Mouse (Mus musculus): Measurements from ENCODE around the gene Nrp1. TPM values are rescaled to one million over a fixed set of nuclear protein-coding genes. Genes with fewer than 3 reads are reported as not detected.

Gene Nrp1
- total and polyA plus RNA-seq, 3 experiments = 7.3 to 14.7 (median 11.9) TPM

DNA sequence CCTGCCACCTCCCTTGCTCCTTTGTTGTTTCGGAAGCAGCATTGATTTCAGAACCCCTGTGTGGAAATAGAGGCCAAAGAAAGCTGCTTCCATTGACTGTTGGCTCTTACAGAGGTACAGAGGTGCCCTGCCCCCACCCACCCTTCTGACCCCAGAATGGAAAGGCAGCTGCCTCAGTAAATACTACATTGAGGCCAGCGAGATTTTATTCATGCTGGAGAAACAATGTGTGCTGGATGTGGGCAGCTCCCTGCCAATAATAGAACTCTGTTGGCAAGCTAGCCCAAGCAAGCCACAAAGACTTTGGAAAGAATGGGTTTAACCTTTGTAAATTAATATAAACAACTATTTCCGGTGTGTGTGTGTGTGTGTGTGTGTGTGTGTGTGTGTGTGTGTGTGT is 24.8 kb downstream of the Nrp1 start:
- in situ Hi-C loops (cut with MboI; ENCODE audit: low pct_ligation_motif_present, low pct_unique_long_range_greater_than_20kb, low sequenced_read_pairs) = no loop called here
- H3K4me2 ChIP-seq (ENCODE audit: insufficient read depth, low read depth, poor library complexity, severe bottlenecking) = no peak overlapping the region
- no peak for DNase-seq (ENCODE audit: extremely low read depth)
- TF ChIP-seq SMC3 (IDR thresholded peaks at IDR 0.05; ENCODE audit: low read depth, low read length) (no peak), ZC3H11A (IDR thresholded peaks at IDR 0.05; ENCODE audit: low read depth, low read length) (no peak), IRF4 (IDR thresholded peaks at IDR 0.05; ENCODE audit: low read depth, low read length) (no peak), USF1 (IDR thresholded peaks at IDR 0.05; ENCODE audit: low read depth, low read length) (no peak), POLR2AphosphoS2 (IDR thresholded peaks at IDR 0.05; ENCODE audit: low read depth, low read length) (no peak), ZMIZ1 (IDR thresholded peaks at IDR 0.05; ENCODE audit: low read depth, low read length) (no peak), MEF2A (IDR thresholded peaks at IDR 0.05; ENCODE audit: borderline replicate concordance, low read depth, low read length) (no peak), BHLHE40 (IDR thresholded peaks at IDR 0.05; ENCODE audit: low read depth, low read length) (no peak), ZKSCAN1 (IDR thresholded peaks at IDR 0.05; ENCODE audit: borderline replicate concordance, low read depth, low read length) (no peak), HCFC1 (IDR thresholded peaks at IDR 0.05; ENCODE audit: low read depth, low read length) (no peak), RCOR1 (conservative IDR thresholded peaks at IDR 0.05; ENCODE audit: low read depth, low read length) (no peak), ZNF384 (IDR thresholded peaks at IDR 0.05; ENCODE audit: low read depth, low read length) (no peak)
- H3K79me2 ChIP-seq (replicated peaks; ENCODE audit: control insufficient read depth, extremely low read depth, insufficient read depth, poor library complexity, severe bottlenecking) = no peaks in the 10 kb centered on the region
- H3K36me3 ChIP-seq (replicated peaks in 1 of 2; ENCODE audit: control insufficient read depth in 1 of 2, insufficient read depth in 1 of 2, low read length in 1 of 2) = peaks cover 0 to 3% of the 10 kb centered on the region in 2 experiments
- peaks cover 0 to 1% of the 10 kb centered on the region in 2 experiments; a peak in 2 of 4 replicates for H3K4me1 ChIP-seq (ENCODE audit: control insufficient read depth in 1 of 2, insufficient read depth in 2 of 2)
- dilution Hi-C loops (cut with MboI; ENCODE audit: extremely low pct_ligation_motif_present, extremely low pct_unique_long_range_greater_than_20kb, low sequenced_read_pairs) = no loop called here
- no peaks in the 10 kb centered on the region for H3K9me3 ChIP-seq (replicated peaks; ENCODE audit: low read length)
- no peak overlapping the region for H3K4me3 ChIP-seq (replicated peaks in 1 of 3; ENCODE audit: low read depth in 2 of 3, low read length in 2 of 3, poor library complexity in 1 of 3)
- H3K27ac ChIP-seq (ENCODE audit: insufficient read depth, low read depth) = no peak overlapping the region
- no peaks in the 10 kb centered on the region for H3K27me3 ChIP-seq (replicated peaks)
- no peak overlapping the region for H3K9ac ChIP-seq (ENCODE audit: insufficient read depth, low read depth)

DNA sequence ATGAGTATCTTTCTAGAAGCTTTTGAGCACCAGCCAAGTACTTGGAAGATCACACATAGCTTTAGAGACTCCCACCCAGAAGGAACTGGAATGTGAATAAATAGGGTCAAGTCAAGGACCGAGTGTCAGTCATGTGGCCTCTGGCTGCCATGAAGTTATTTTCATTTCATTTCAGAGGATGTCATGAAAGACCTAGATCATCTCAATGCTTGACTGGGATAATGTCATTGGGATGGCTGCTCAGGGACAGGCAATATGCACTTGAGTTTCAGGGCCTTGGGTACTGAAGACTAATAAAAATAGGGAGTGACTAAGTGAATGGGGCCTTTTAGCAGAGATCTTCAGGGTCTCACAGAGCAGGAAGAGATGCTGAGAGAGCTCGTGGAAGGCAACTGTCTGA is 26.0 kb downstream of the Nrp1 start:
- Histone ChIP-seq H3K9me3 (replicated peaks; ENCODE audit: low read length) (no peaks in the 10 kb centered on the region), H3K79me2 (replicated peaks; ENCODE audit: control insufficient read depth, extremely low read depth, insufficient read depth, poor library complexity, severe bottlenecking) (no peaks in the 10 kb centered on the region), H3K27ac (ENCODE audit: insufficient read depth, low read depth) (no peak overlapping the region), H3K4me2 (ENCODE audit: insufficient read depth, low read depth, poor library complexity, severe bottlenecking) (no peak overlapping the region), H3K36me3 (replicated peaks in 1 of 2; ENCODE audit: control insufficient read depth in 1 of 2, insufficient read depth in 1 of 2, low read length in 1 of 2) (peaks cover 0 to 3% of the 10 kb centered on the region in 2 experiments), H3K4me1 (ENCODE audit: control insufficient read depth in 1 of 2, insufficient read depth in 2 of 2) (no peaks in the 10 kb centered on the region), H3K4me3 (replicated peaks in 1 of 3; ENCODE audit: low read depth in 2 of 3, low read length in 2 of 3, poor library complexity in 1 of 3) (no peak overlapping the region), H3K27me3 (replicated peaks) (no peaks in the 10 kb centered on the region), H3K9ac (ENCODE audit: insufficient read depth, low read depth) (no peak overlapping the region)
- in situ Hi-C loops (cut with MboI; ENCODE audit: low pct_ligation_motif_present, low pct_unique_long_range_greater_than_20kb, low sequenced_read_pairs) (no loop called here), dilution Hi-C loops (cut with MboI; ENCODE audit: extremely low pct_ligation_motif_present, extremely low pct_unique_long_range_greater_than_20kb, low sequenced_read_pairs) (no loop called here)
- no peak for DNase-seq (ENCODE audit: extremely low read depth)
- TF ChIP-seq MXI1 (IDR thresholded peaks at IDR 0.05; ENCODE audit: low read depth, low read length) (no peak), HCFC1 (IDR thresholded peaks at IDR 0.05; ENCODE audit: low read depth, low read length) (no peak), POLR2A (IDR thresholded peaks at IDR 0.05; ENCODE audit: low read depth, low read length) (no peak), MAZ (IDR thresholded peaks at IDR 0.05; ENCODE audit: low read depth, low read length) (no peak), CHD2 (IDR thresholded peaks at IDR 0.05; ENCODE audit: low read length) (no peak), UBTF (IDR thresholded peaks at IDR 0.05; ENCODE audit: low read depth, low read length) (no peak), SMC3 (IDR thresholded peaks at IDR 0.05; ENCODE audit: low read depth, low read length) (no peak), MAFK (IDR thresholded peaks at IDR 0.05; ENCODE audit: insufficient replicate concordance, low read length) (no peak), BHLHE40 (IDR thresholded peaks at IDR 0.05; ENCODE audit: low read depth, low read length) (no peak), E2F4 (IDR thresholded peaks at IDR 0.05; ENCODE audit: insufficient replicate concordance, low read depth, low read length) (no peak), JUND (conservative IDR thresholded peaks at IDR 0.05; ENCODE audit: low read depth, low read length) (no peak), GABPA (IDR thresholded peaks at IDR 0.05; ENCODE audit: insufficient replicate concordance, low read depth, low read length) (no peak), USF2 (conservative IDR thresholded peaks at IDR 0.05; ENCODE audit: low read depth, low read length) (no peak), CHD1 (IDR thresholded peaks at IDR 0.05; ENCODE audit: low read depth, low read length) (no peak), ZC3H11A (IDR thresholded peaks at IDR 0.05; ENCODE audit: low read depth, low read length) (no peak), CTCF (conservative IDR thresholded peaks at IDR 0.05 in 1 of 2, IDR thresholded peaks at IDR 0.05 in 1 of 2; ENCODE audit: low read depth in 2 of 2, low read length in 2 of 2) (no peak), SIN3A (IDR thresholded peaks at IDR 0.05; ENCODE audit: low read length) (no peak)

Data from CH12.LX (cell line).